Mouse (Mus musculus) olfactory bulb, adult 2 months (tissue): ENCODE data around the gene Disp1.

Experiments
- CTCF ChIP-seq: fragments of 200-500 bp; IDR thresholded peaks from 2 replicates; pipeline ENCODE4 v1.5.1; 2012; ENCODE audit warnings: low read depth, mild to moderate bottlenecking, low read length, moderate library complexity; ENCODE audit not compliant: insufficient read depth
- POLR2A ChIP-seq: fragments of 200-500 bp; IDR thresholded peaks from 2 replicates; pipeline ENCODE4 v1.6.1; 2012; ENCODE audit warnings: mild to moderate bottlenecking, low read depth, low read length, moderate library complexity; ENCODE audit not compliant: insufficient read depth

- TF ChIP-seq CTCF (no peak), POLR2A (no peak)
These were observed 86.9 kb downstream of the Disp1 start for GRCm38 (mm10) chr1:183134427-183134826.
